Mouse (Mus musculus) liver, postnatal 0 days (tissue): ENCODE measurements around the gene Tuba1c.

Experiments used
- CTCF ChIP-seq: sonication (generic); IDR thresholded peaks from 2 replicates; pipeline ENCODE4 v1.5.1; 2016; ENCODE audit warnings: antibody characterized with exemption, low read depth
- EP300 ChIP-seq: IDR thresholded peaks from 2 replicates; pipeline ENCODE4 v1.6.1; 2016; ENCODE audit warnings: antibody characterized with exemption, low read depth, mild to moderate bottlenecking

DNA sequence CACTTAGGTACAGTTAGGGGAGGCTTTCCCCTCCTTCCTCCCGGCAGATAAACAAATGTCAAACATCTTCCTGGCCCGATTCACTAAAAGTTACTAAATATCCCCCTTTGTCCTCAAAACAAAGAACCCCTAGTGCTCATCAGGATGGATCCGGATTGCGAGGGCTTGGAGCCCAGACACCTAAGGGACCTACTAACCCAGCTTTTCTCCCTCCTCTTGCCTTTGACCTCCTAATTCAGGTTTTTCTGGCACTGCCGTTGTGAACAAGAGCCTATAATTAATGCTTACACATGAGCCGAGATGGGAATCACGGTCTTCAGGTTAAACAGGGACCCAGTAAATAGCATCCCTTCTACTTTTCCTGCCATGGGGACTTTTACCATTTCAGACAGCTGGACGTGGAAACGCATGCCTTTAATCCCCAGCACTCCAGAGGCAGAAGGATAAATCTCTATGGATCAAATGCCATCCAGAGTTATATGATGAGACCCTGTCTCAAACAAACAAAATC is 38.1 kb upstream of the Tuba1c start:
- TF ChIP-seq EP300 (no peak), CTCF (no peak)
